19 mouse cellular contexts compared by ENCODE assay signal in the genomic region with DNA sequence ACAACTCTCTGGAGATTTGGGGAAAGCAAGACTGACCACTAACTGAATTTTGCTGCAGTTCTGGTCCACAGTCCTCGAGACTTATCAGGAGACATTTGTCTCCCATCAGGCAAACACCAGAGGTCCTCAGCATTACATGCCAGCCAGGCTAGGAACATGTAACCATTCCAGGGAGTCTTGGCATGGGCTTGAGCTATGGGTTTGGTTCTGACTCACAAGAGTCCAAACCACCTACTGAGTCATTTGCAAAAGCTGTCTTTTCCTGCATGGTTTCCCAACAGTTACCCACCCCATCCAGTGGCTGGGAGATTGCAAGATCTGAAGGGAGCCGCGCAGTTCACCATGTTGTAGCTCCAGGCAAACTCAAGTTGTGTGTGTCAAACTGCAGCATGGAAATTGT.
DNase-seq lines count a peak whose midpoint lies in the region; ATAC-seq and TF ChIP-seq lines count a peak whose summit lies in the region.
"Had no signal": no experiment of that assay in that cellular context is flagged by ENCODE, and none has a peak within 500 bp of the region (broad histone marks: within the 10 kb centered on the region; RNA-seq: fewer than 3 reads in every experiment).

No protein-coding gene starts in this region.

- H3K4me3 ChIP-seq in left cerebral cortex, adult 2 months, result no peak overlapping the region
- H3K4me3 ChIP-seq in hindbrain, embryonic 16.5 days (ENCODE audit: low read length), result no peak overlapping the region
- H3K4me3 ChIP-seq: embryonic facial prominence, embryonic 12.5 days; erythroblast, embryonic 14.5 days; forebrain, embryonic 15.5 days; hindbrain, embryonic 13.5 days; lung, embryonic 15.5 days had no signal

- peak; percentile 39 to 69 for DNase-seq in adrenal gland, adult (ENCODE audit: inconsistent age in 2 of 2, low spot score in 1 of 2)
- no peak for DNase-seq in adrenal gland, postnatal 25 days
- peak; percentile 94 for DNase-seq in heart, adult 11 months
- DNase-seq in heart, postnatal 4 days, result no peak
- DNase-seq in left cerebral cortex, adult 2 months (ENCODE audit: extremely low spot score in 1 of 2, low spot score in 2 of 2), result no peak
- no peak for DNase-seq in left cerebral cortex, postnatal 14 days (ENCODE audit: low spot score in 2 of 2)
- peak; percentile 35 for DNase-seq in skeletal muscle tissue, adult 2 months (ENCODE audit: low read depth, low spot score)
- DNase-seq: cerebellum, adult 9-10 months; thymus, adult 18-20 months; thymus, postnatal 4 days had no signal

- no peaks in the 10 kb centered on the region for H3K27me3 ChIP-seq in hindbrain, embryonic 16.5 days (replicated peaks; ENCODE audit: control insufficient read depth, insufficient read depth, low read length)
- H3K27me3 ChIP-seq: CH12.LX; embryonic facial prominence, embryonic 12.5 days; forebrain, embryonic 15.5 days; lung, embryonic 15.5 days had no signal

- no peak overlapping the region for H3K9ac ChIP-seq in hindbrain, embryonic 16.5 days (ENCODE audit: low read depth, low read length)
- H3K9ac ChIP-seq: embryonic facial prominence, embryonic 12.5 days; forebrain, embryonic 15.5 days; hindbrain, embryonic 13.5 days; liver, embryonic 14.5 days; lung, embryonic 15.5 days had no signal

- no peak for ATAC-seq in hindbrain, embryonic 16.5 days
- ATAC-seq: forebrain, embryonic 15.5 days had no signal

- H3K36me3 ChIP-seq in hindbrain, embryonic 16.5 days (ENCODE audit: control insufficient read depth, insufficient read depth, low read length), result no peaks in the 10 kb centered on the region
- H3K36me3 ChIP-seq: embryonic facial prominence, embryonic 12.5 days; forebrain, embryonic 15.5 days; hindbrain, embryonic 13.5 days; lung, embryonic 15.5 days had no signal

- no peaks in the 10 kb centered on the region for H3K9me3 ChIP-seq in hindbrain, embryonic 16.5 days (ENCODE audit: control insufficient read depth, low read length)
- H3K9me3 ChIP-seq: embryonic facial prominence, embryonic 12.5 days; forebrain, embryonic 15.5 days; hindbrain, embryonic 13.5 days; lung, embryonic 15.5 days had no signal

- TF ChIP-seq CTCF in left cerebral cortex, adult 2 months (IDR thresholded peaks at IDR 0.05), result peak; percentile 21

- intact Hi-C loops in left cerebral cortex, adult 2 months (cut with DNase I), result loop anchor here (10.0 kb wide), 1 partner anchor 351 kb away; no protein-coding TSS in a partner anchor
- intact Hi-C loops in left cerebral cortex, postnatal 14 days (cut with DNase I), result no loop called here

- no peak overlapping the region for H3K27ac ChIP-seq in left cerebral cortex, adult 2 months
- H3K27ac ChIP-seq in hindbrain, embryonic 16.5 days (ENCODE audit: low read depth, low read length), result no peak overlapping the region
- H3K27ac ChIP-seq: embryonic facial prominence, embryonic 12.5 days; forebrain, embryonic 15.5 days; hindbrain, embryonic 13.5 days; liver, embryonic 14.5 days; lung, embryonic 15.5 days had no signal

- H3K4me2 ChIP-seq in hindbrain, embryonic 16.5 days (ENCODE audit: low read length), result no peak overlapping the region
- H3K4me2 ChIP-seq: embryonic facial prominence, embryonic 12.5 days; forebrain, embryonic 15.5 days; hindbrain, embryonic 13.5 days; lung, embryonic 15.5 days; midbrain, embryonic 11.5 days had no signal

- H3K4me1 ChIP-seq in hindbrain, embryonic 16.5 days (ENCODE audit: control insufficient read depth, insufficient read depth, low read depth, low read length), result peaks cover 9% of the 10 kb centered on the region
- H3K4me1 ChIP-seq: lung, embryonic 15.5 days had no signal

- 91% methylated on average over 3 of the region's 3 CpGs for WGBS in hindbrain, embryonic 16.5 days

Comparison
In these comparisons a context has a peak if more than half of its experiments do, and no peak if none do; other contexts are left out.
1. DNase-seq: peak in adrenal gland, adult (2 of 2), heart, adult 11 months (single experiment) and skeletal muscle tissue, adult 2 months (single experiment); none in adrenal gland, postnatal 25 days (single experiment), heart, postnatal 4 days (single experiment), left cerebral cortex, adult 2 months (0 of 2) and left cerebral cortex, postnatal 14 days (0 of 2).